Mouse (Mus musculus) heart, embryonic 15.5 days (tissue): ENCODE measurements at regions not wholly inside any gene's neighbourhood (a gene's known extent, or its start where the extent isn't known, plus 50 kb on each side); places are given as distances from the start of the nearest gene placed in this dataset.

ENCODE experiments used
- ATAC-seq: fragments of 200-750 bp; cut with Nextera tagmentation; replicated peaks from 2 replicates; pipeline ENCODE4 v1.8.0; 2017; ENCODE audit warnings: low read depth, moderate TSS enrichment; ENCODE audit not compliant: insufficient number of reproducible peaks, insufficient read depth, low FRiP score
- H3K27ac ChIP-seq: fragments of 300-500 bp; sonication (generic); 2 replicates; pipeline ENCODE4 v1.5.1; 2015; ENCODE audit warnings: mild to moderate bottlenecking, inconsistent platforms
- H3K27me3 ChIP-seq: fragments of 300-500 bp; sonication (generic); 2 replicates; pipeline ENCODE4 v1.6.1; 2015; ENCODE audit warnings: inconsistent platforms
- H3K36me3 ChIP-seq: fragments of 300-500 bp; sonication (generic); 2 replicates; pipeline ENCODE4 v1.6.1; 2015; ENCODE audit warnings: mild to moderate bottlenecking, inconsistent platforms
- H3K4me1 ChIP-seq: fragments of 300-500 bp; sonication (generic); replicated peaks from 2 replicates; pipeline ENCODE4 v1.6.1; 2015; ENCODE audit warnings: inconsistent platforms
- H3K4me2 ChIP-seq: fragments of 300-500 bp; sonication (generic); 2 replicates; pipeline ENCODE4 v1.6.1; 2015; ENCODE audit warnings: inconsistent platforms, mild to moderate bottlenecking, moderate library complexity
- H3K4me3 ChIP-seq: fragments of 300-500 bp; sonication (generic); 2 replicates; pipeline ENCODE4 v1.5.1; 2015; ENCODE audit warnings: mild to moderate bottlenecking, inconsistent platforms
- H3K9ac ChIP-seq: fragments of 300-500 bp; sonication (generic); 2 replicates; pipeline ENCODE4 v1.6.1; 2015; ENCODE audit warnings: mild to moderate bottlenecking, inconsistent platforms
- H3K9me3 ChIP-seq: fragments of 300-500 bp; sonication (generic); replicated peaks from 2 replicates; pipeline ENCODE4 v1.6.1; 2016; ENCODE audit warnings: inconsistent platforms
- WGBS: fragments of 180-500 bp; shearing (Covaris S2); methylation state at CpG from one replicate; pipeline ENCODE4 v1.1.7; 2015; ENCODE audit warnings: mixed read lengths; 5-methylcytosine and 5-hydroxymethylcytosine counted together

GRCm38 (mm10) chr8:10788496-10789200, 219.6 kb downstream of the Irs2 start:
- Histone ChIP-seq H3K9ac (no peak overlapping the region), H3K27ac (no peak overlapping the region), H3K4me1 (no peaks in the 10 kb centered on the region), H3K4me3 (no peak overlapping the region), H3K9me3 (no peaks in the 10 kb centered on the region), H3K36me3 (no peaks in the 10 kb centered on the region), H3K4me2 (no peak overlapping the region), H3K27me3 (no peaks in the 10 kb centered on the region)
- no peak for ATAC-seq
- 63% methylated on average over 8 of the region's 8 CpGs for WGBS

GRCm38 (mm10) chr8:10785801-10786200, 222.5 kb downstream of the Irs2 start:
- H3K4me1 ChIP-seq: no peaks in the 10 kb centered on the region
- H3K9me3 ChIP-seq: no peaks in the 10 kb centered on the region
- WGBS: 66% methylated on average over 4 of the region's 4 CpGs
- H3K4me2 ChIP-seq: no peak overlapping the region
- H3K27ac ChIP-seq: no peak overlapping the region
- H3K27me3 ChIP-seq: no peaks in the 10 kb centered on the region
- H3K9ac ChIP-seq: no peak overlapping the region
- no peak for ATAC-seq
- no peaks in the 10 kb centered on the region for H3K36me3 ChIP-seq
- no peak overlapping the region for H3K4me3 ChIP-seq

- Histone ChIP-seq H3K36me3 (no peaks in the 10 kb centered on the region), H3K9ac (no peak overlapping the region), H3K4me1 (no peaks in the 10 kb centered on the region), H3K9me3 (no peaks in the 10 kb centered on the region), H3K27me3 (no peaks in the 10 kb centered on the region), H3K4me2 (no peak overlapping the region), H3K27ac (no peak overlapping the region), H3K4me3 (no peak overlapping the region)
- ATAC-seq: no peak
- 85% methylated on average over 4 of the region's 4 CpGs for WGBS
Observed at GRCm38 (mm10) chr8:10785311-10785710, 222.9 kb downstream of the Irs2 start.

- ATAC-seq: no peak
- 39% methylated on average over 1 of the region's 1 CpGs for WGBS
- H3K4me2 ChIP-seq: no peak overlapping the region
Observed at GRCm38 (mm10) chr8:10784481-10784880, 223.8 kb downstream of the Irs2 start.

GRCm38 (mm10) chr8:10781860-10782259, 226.4 kb downstream of the Irs2 start:
- Histone ChIP-seq H3K4me3 (no peak overlapping the region), H3K4me1 (no peaks in the 10 kb centered on the region), H3K27ac (no peak overlapping the region), H3K4me2 (no peak overlapping the region), H3K27me3 (no peaks in the 10 kb centered on the region), H3K36me3 (no peaks in the 10 kb centered on the region), H3K9ac (no peak overlapping the region), H3K9me3 (no peaks in the 10 kb centered on the region)
- 85% methylated on average over 6 of the region's 6 CpGs for WGBS
- ATAC-seq: no peak

More at GRCm38 (mm10) chr8:10784481-10784880, 223.8 kb downstream of the Irs2 start:
- no peak overlapping the region for H3K27ac ChIP-seq
- H3K36me3 ChIP-seq: no peaks in the 10 kb centered on the region
- no peaks in the 10 kb centered on the region for H3K27me3 ChIP-seq
- H3K4me1 ChIP-seq: no peaks in the 10 kb centered on the region
- no peaks in the 10 kb centered on the region for H3K9me3 ChIP-seq
- H3K9ac ChIP-seq: no peak overlapping the region
- no peak overlapping the region for H3K4me3 ChIP-seq

GRCm38 (mm10) chr8:10779636-10780035, 228.6 kb downstream of the Irs2 start:
- H3K4me2 ChIP-seq: no peak overlapping the region
- WGBS: 82% methylated on average over 7 of the region's 7 CpGs

GRCm38 (mm10) chr8:10775202-10776010, 232.9 kb downstream of the Irs2 start:
- H3K9me3 ChIP-seq: no peaks in the 10 kb centered on the region
- H3K4me1 ChIP-seq: no peaks in the 10 kb centered on the region
- no peak overlapping the region for H3K4me3 ChIP-seq
- no peak overlapping the region for H3K9ac ChIP-seq
- H3K36me3 ChIP-seq: no peaks in the 10 kb centered on the region
- 69% methylated on average over 8 of the region's 8 CpGs for WGBS
- H3K27me3 ChIP-seq: no peaks in the 10 kb centered on the region
- H3K4me2 ChIP-seq: no peak overlapping the region
- no peak for ATAC-seq
- no peak overlapping the region for H3K27ac ChIP-seq

More at GRCm38 (mm10) chr8:10779636-10780035, 228.6 kb downstream of the Irs2 start:
- H3K27me3 ChIP-seq: no peaks in the 10 kb centered on the region
- no peak overlapping the region for H3K4me3 ChIP-seq
- H3K4me1 ChIP-seq: no peaks in the 10 kb centered on the region
- H3K9ac ChIP-seq: no peak overlapping the region
- ATAC-seq: no peak
- H3K9me3 ChIP-seq: no peaks in the 10 kb centered on the region
- H3K27ac ChIP-seq: no peak overlapping the region
- H3K36me3 ChIP-seq: no peaks in the 10 kb centered on the region

GRCm38 (mm10) chr8:10774778-10775177, 233.5 kb downstream of the Irs2 start:
- H3K4me3 ChIP-seq: no peak overlapping the region
- WGBS: 76% methylated on average over 3 of the region's 3 CpGs
- no peak for ATAC-seq

GRCm38 (mm10) chr8:10768181-10768580, 240.1 kb downstream of the Irs2 start:
- Histone ChIP-seq H3K27ac (no peak overlapping the region), H3K4me1 (no peaks in the 10 kb centered on the region), H3K36me3 (no peaks in the 10 kb centered on the region), H3K9ac (no peak overlapping the region), H3K4me2 (no peak overlapping the region), H3K27me3 (no peaks in the 10 kb centered on the region; the same call in 1 of the 2 replicates), H3K9me3 (no peaks in the 10 kb centered on the region), H3K4me3 (no peak overlapping the region)
- no peak for ATAC-seq
- WGBS: 83% methylated on average over 4 of the region's 4 CpGs

More at GRCm38 (mm10) chr8:10774778-10775177, 233.5 kb downstream of the Irs2 start:
- no peaks in the 10 kb centered on the region for H3K27me3 ChIP-seq
- H3K4me1 ChIP-seq: no peaks in the 10 kb centered on the region
- no peak overlapping the region for H3K27ac ChIP-seq
- no peak overlapping the region for H3K9ac ChIP-seq
- H3K9me3 ChIP-seq: no peaks in the 10 kb centered on the region
- no peak overlapping the region for H3K4me2 ChIP-seq
- no peaks in the 10 kb centered on the region for H3K36me3 ChIP-seq

GRCm38 (mm10) chr8:10763907-10764306, 244.4 kb downstream of the Irs2 start:
- Histone ChIP-seq H3K4me1 (peaks cover 21% of the 10 kb centered on the region), H3K27me3 (no peaks in the 10 kb centered on the region; the same call in 1 of the 2 replicates), H3K36me3 (no peaks in the 10 kb centered on the region), H3K9me3 (no peaks in the 10 kb centered on the region), H3K4me3 (no peak overlapping the region), H3K27ac (no peak overlapping the region), H3K4me2 (no peak overlapping the region), H3K9ac (no peak overlapping the region)
- 62% methylated on average over 2 of the region's 2 CpGs for WGBS
- no peak for ATAC-seq

- WGBS: 52% methylated on average over 11 of the region's 11 CpGs
- Histone ChIP-seq H3K4me1 (peaks cover 21% of the 10 kb centered on the region), H3K9ac (no peak overlapping the region), H3K27me3 (no peaks in the 10 kb centered on the region; the same call in 1 of the 2 replicates), H3K4me2 (no peak overlapping the region), H3K4me3 (no peak overlapping the region), H3K36me3 (no peaks in the 10 kb centered on the region), H3K27ac (peak overlapping the region; percentile 59), H3K9me3 (no peaks in the 10 kb centered on the region)
- no peak for ATAC-seq
Observed at GRCm38 (mm10) chr8:10761694-10762305, 246.5 kb downstream of the Irs2 start.
